Mouse (Mus musculus): ENCODE data around the gene Rnf26.

The Rnf26 gene

DNA sequence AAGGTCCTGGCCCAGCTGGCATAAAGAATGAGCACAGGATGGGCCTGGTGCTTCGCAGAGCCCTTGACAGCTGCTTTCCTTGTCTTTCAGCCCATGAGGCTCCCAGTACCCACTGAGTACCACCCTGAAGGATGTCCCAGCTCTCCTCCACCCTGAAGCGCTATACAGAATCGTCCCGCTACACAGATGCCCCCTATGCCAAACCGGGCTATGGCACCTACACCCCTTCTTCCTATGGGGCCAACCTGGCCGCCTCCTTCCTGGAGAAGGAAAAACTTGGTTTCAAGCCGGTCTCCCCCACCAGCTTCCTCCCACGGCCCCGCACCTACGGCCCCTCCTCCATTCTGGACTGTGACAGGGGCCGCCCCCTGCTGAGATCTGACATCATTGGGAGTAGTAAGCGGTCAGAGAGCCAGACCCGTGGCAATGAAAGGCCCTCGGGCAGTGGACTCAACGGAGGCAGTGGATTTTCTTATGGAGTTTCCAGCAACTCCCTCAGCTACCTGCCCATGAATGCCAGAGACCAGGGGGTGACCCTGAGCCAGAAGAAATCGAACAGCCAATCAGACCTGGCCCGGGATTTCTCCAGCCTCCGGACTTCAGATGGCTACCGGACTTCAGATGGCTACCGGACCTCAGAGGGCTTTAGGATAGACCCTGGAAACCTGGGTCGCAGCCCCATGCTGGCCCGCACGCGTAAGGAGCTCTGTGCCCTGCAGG lies 37.9 kb downstream of the Rnf26 start:
- no peak for DNase-seq (ENCODE audit: low spot score)

- no peak for DNase-seq (ENCODE audit: low spot score)
These were observed 38.7 kb downstream of the Rnf26 start for GRCm38 (mm10) chr9:44074395-44075275.

DNA sequence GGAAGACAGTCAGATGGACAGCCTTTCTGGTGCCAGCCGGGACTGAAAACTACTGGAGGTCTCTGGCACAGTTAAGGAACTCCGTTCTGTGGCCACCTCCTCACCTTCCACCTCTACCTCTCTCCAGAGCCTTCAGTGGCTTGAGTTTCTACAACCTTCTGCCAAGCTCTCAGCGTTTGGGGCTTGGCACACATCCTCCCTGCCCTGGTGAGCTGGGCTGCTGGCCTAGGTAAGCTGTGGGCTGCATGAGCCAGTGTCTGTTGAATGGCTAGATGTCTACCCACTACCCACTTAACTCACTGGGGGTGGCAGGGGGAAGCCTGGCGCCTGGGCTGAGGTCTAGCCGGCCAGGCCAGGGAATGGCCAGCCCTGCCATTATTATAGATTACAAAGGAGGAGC lies 40.2 kb downstream of the Rnf26 start:
- no peak for DNase-seq (ENCODE audit: low spot score)

GRCm38 (mm10) chr9:44072599-44072915 lies 40.8 kb downstream of the Rnf26 start:
- DNase-seq (ENCODE audit: low spot score), result no peak

DNA sequence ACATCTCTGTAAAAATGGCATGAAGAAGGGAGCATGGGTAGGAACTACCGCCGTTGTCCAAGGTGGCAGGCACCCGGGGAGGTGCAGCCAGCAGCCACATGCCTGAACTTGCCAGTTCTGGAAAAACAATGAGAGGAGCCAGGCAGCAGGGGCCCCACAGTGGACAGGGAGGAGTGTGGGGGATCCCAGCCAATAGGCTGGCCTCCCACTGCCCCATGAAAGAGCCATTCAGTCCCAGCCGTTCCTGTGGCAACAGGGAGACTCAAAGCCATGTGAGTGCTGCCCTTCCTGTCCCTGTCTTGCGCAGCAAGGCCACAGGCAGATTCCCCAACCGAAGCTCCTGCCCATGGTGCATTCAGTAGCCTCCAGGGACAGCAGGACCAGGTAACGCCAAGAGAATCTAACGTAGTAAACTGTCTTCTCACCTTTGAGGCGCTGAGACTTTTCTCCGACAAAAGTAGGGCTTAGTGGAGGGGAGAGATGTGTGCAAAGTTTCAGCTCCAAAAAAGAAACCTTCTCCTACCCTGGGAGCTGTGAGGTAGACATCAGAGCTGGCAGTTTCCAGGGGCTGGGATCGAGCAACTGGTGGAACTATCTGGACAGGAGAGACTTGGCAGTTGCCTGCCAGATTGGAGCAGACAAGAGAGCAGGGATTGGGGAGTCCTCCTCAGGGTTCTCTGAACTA lies 41.3 kb downstream of the Rnf26 start:
- DNase-seq (ENCODE audit: low spot score), result no peak

GRCm38 (mm10) chr9:44070844-44071231 lies 42.5 kb downstream of the Rnf26 start:
- DNase-seq (ENCODE audit: low spot score), result no peak

- DNase-seq (ENCODE audit: low spot score), result no peak
These were observed 43.0 kb downstream of the Rnf26 start for GRCm38 (mm10) chr9:44070113-44070843.

- DNase-seq (ENCODE audit: low spot score), result no peak
These were observed 44.1 kb downstream of the Rnf26 start for GRCm38 (mm10) chr9:44069252-44069651.

- DNase-seq (ENCODE audit: low spot score), result no peak
These were observed 45.4 kb downstream of the Rnf26 start for GRCm38 (mm10) chr9:44067960-44068330.

DNA sequence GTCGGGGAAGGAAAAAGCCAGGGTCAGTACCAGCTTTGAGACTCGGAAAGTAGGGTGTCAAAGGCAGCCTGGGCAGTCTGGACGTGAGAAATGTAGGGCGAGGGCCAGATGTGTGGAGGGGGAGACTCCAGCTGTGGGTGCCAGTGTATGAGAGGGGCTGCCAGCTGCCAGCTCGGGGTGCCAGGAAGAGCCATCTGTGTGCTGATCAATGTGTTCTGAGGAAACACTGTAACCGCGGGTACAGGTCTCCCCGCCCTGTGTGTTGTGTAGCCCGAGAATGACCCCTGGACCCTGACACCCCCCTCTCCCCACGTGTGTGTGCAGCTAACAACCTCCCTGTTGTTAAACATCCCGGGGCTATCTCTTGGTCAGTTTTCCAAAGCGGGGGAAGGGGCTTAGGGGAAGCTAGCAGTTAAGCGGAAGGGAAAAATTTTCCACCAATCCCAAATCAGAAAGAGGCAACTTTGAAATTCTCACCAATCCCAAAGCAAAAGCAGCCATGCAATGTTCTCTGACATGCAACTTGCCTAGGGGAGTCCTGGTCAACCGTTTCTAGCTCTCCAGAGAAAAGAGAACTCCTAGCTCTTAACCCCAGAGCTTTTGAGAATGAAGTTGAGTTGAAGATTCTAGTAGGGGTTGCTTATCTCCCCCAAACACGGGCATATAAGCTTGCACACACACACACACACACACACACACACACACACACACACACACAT lies 45.9 kb downstream of the Rnf26 start:
- DNase-seq (ENCODE audit: low spot score), result no peak

DNA sequence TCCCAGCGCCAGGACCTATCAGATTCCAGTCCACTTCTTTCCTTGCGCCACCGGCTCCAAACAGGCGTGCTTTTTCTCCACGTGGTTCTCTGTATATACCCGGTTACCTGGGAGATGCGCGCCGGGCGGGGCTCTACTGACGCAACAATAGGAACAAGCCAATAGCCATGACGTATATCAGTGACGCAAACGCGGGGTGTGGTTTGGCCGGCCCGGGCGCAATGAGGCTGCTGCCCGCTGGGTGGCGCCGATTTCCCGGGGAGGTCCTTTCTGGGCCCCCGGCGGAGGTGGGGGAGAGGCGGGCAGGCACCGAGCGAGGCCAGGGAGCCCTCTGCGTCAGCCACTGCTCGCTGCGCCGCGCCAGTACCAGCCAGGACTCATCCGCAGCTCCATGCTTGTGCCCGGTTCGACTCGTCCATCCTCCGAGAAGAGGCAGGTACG lies 46.5 kb downstream of the Rnf26 start, which contains the start of gene Usp2:
TSS of gene Usp2 (plus strand) at position 237 of the 441 bp plus-strand sequence.
- peak; percentile 98 for DNase-seq (ENCODE audit: low spot score)

DNA sequence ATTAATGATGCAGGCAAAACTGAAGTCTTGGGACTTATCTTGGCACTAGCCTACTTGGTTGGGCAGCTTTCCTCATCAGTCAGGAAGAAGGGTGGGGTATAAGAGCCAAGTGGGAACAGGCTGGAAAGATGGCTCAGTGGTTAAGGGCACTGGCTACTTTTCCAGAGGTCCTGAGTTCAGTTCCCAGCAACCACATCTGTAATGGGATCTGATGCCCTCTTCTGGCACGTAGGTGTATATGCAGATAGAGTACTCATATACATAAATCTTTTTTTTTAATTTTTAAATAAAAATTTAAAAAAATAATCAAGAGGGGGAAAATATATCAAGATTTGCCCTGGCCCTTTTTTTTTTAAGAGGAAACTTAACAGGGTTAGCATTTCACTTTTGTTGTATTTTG lies 48.1 kb downstream of the Rnf26 start:
- DNase-seq (ENCODE audit: low spot score), result no peak

DNA sequence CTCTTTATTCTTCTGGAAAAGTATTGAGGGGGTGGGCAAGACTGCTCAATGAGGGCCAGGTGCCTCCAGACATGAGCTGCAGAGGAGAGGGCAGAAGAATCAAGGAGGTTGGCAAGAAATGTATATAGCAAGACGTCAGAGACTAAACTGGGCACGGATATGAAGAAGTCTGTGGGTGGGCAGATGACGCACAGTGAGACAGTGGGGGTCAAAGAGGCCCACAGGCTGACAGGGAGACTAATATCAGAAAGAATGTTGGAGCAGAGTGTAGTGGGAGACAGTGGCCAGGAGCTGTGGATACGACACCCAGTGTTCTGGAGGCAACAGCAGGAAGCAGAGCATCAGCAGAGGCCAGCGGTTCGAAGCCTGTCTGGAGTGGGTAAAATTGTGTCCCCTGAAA lies 54.7 kb downstream of the Rnf26 start:
- no peak for DNase-seq (ENCODE audit: low spot score)

DNA sequence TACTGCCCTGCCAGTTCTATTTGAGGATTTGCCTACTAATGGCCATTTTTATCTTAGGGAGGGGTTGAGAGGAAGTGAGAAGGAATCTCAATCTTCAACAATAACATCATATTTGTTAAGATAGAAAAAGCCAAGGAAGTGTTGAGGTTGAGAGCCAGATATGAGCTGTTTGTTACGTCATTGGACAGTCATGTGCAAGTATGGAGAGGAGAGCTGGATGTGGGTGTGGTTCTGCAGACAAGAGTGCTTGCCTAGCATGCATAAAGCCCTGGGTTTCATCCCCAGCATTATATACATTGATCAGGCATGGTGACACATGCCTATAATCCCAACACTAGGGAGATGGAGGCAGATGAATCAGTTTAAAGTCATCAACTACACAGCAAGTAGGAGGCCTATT lies 59.4 kb downstream of the Rnf26 start:
- no peak for DNase-seq (ENCODE audit: low spot score)

DNA sequence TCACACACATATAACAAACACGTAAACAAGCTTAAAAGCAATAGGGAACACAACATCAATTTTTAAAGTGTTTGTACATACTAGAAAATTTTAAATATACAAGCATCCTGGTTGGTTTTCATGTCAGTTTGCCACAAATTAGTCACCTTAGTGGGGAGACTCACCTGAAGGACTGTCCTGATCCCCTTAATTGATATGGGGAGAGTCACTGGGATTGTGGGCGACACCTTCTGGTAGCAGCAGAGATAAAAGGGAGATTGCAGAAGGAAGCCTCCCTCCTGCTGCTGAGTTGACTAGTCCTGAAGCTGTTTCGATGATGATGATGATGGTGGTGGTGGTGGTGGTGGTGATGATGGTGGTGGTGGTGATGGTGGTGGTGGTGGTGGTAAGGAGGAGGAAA lies 60.5 kb downstream of the Rnf26 start:
- DNase-seq (ENCODE audit: low spot score), result no peak

- no peak for DNase-seq (ENCODE audit: low spot score)
These were observed 63.7 kb downstream of the Rnf26 start for GRCm38 (mm10) chr9:44049381-44050165.

GRCm38 (mm10) chr9:44048541-44049380 lies 64.6 kb downstream of the Rnf26 start:
- no peak for DNase-seq (ENCODE audit: low spot score)

DNA sequence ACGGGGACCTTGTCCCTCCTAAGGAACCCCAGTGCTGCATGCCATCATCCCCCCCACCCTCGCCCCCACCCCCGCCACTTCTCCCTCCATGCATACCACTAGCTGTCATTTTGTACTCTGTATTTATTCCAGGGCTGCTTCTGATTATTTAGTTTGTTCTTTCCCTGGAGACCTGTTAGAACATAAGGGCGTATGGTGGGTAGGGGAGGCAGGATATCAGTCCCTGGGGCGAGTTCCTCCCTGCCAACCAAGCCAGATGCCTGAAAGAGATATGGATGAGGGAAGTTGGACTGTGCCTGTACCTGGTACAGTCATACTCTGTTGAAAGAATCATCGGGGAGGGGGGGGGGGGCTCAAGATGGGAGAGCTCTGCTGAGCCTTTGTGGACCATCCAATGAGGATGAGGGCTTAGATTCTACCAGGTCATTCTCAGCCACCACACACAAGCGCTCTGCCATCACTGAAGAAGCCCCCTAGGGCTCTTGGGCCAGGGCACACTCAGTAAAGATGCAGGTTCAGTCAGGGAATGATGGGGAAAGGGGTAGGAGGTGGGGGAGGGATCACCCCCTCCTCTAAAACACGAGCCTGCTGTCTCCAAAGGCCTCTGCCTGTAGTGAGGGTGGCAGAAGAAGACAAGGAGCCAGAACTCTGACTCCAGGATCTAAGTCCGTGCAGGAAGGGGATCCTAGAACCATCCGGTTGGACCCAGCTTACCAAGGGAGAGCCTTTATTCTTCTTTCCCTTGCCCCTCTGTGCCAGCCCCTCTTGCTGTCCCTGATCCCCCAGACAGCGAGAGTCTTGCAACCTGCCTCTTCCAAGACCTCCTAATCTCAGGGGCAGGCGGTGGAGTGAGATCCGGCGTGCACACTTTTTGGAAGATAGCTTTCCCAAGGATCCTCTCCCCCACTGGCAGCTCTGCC lies 65.5 kb downstream of the Rnf26 start:
- no peak for DNase-seq (ENCODE audit: low spot score)

- no peak for DNase-seq (ENCODE audit: low spot score)
These were observed 66.2 kb downstream of the Rnf26 start for GRCm38 (mm10) chr9:44047071-44047470.

Measured in MN1 (cell line).